Mouse (Mus musculus): ENCODE results near the gene Dhx40. TPM values are rescaled to one million over a fixed set of nuclear protein-coding genes. Genes with fewer than 3 reads are reported as not detected.
"Not testable (repeated sequence)": the region's sequence is repeated elsewhere in the genome, so short reads cannot be mapped to it uniquely, and the experiment has no call there.

Dhx40 gene
- total RNA-seq, 4 experiments from 2014 or later, result 16.0 to 20.9 (median 17.3) TPM

DNA sequence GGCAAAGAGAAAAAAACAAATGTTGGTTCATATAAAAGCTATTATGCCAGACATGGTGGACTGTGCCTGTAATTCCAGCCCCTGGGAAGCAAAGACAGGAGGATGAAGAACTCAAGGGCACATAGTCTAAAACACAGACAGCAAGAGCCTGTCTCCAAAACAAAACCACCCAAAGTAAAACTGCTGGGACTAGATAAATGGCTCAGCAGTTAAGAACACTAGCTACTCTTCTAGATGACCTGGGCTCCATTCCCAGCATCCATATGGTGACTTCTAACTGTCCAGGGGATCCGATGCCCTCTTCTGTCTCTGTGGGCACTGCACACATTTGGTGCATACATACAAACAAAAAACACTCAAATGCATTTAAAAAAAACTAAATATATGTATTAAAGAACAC is 56.5 kb downstream of the Dhx40 start:
- DNase-seq (ENCODE audit: low spot score), result no peak

DNA sequence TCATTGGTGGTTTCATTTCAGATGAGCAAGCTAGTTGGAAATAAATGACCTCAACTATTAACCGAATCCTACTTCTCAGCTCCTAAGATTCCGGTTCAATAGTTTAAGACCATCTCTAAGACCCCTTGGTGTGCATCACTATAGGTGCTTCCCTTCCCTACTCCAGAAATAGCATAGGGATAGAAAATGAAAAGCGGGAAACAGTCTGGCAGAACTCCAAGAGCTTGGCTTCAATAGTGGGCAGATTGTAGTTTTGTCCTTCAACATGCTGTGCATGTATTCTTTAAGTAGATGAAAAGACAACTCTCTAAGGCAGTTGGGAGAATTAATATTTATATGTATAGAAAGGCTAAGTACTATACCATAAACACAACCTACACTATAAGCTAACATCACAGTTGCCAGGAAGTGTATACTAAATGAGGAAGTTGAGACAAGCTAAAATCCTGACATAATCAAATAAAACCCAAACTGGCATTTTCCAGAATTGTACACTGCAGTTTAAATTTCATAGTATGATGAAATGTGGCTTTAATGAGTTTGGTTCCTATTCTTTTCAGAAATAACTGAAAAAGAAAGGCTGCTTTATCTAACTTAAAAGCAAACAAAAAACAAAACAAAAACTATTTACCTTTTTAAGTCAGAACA is 57.6 kb downstream of the Dhx40 start:
- no peak for DNase-seq (ENCODE audit: low spot score)

DNA sequence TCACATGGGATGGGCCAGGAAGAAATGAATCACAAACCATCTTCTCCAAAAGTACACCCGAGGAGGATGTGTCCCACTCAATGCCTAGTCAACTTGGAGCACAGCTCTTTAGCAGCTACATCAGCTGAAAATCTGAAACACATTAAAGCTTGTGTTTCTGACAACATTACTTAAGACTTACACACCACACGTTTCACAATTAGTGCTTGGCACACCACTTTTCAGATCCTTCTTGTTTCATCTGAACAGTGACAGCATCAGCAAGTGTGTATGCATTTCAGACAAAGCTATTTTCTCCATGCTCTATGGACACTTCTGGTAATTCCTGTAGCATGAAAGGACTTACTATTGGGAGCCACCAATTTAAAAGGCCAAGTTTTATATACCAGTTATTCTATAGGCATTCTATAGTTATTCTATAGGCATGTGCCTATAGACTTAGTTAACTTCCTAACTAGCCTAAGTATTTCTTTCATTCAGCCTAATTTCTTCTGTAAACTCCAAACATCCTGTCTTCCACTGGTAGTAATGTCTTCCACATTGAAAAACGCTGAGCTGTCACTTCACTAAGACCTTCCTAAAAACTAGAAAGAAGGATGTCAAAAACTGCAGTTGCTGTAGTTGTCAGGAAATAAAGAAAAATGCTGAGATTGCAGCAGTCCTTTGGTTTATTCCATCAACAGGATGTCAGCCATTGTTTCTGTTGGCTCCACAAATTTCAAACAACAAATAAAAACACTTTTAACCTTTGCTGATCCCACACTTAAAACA is 61.7 kb downstream of the Dhx40 start:
- no peak for DNase-seq (ENCODE audit: low spot score)

DNA sequence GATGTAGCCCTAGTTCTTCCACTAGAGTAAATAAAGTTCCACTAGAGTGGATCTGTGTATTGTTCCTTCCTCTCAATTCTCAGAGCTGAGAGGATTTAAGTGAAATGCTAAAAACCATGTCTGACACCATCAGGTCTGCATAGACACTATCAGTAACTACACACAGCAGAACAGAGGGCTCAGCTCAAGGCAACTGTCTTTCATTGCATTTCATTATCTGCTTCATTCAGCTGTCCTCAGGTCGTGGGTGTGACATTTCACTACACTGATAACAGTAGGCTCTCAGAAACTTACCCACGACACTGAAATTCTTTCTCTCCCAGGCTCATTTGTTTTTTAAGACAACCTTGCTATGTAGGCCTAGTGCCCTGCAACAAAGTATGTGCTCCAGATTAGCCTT is 64.9 kb downstream of the Dhx40 start:
- DNase-seq (ENCODE audit: low spot score), result no peak

DNA sequence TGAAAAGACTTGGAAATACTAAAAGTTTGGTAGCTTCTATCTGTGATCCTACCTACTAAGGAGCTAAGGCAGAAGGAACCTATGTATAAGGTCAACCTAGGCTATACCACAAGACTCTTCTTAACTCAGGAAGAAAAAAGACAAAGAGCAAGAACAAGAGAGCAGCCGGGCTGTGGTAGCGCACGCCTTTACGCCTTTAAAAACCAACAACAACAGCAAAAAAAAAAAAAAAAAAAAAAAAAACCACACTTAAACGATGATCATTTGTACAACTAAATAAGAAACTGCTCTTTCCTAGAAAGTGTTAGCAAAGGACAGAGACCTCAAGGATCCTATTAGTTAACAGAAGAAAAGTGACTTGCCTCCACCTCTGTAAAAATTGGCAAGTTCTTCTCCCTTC is 66.0 kb downstream of the Dhx40 start:
- DNase-seq (ENCODE audit: low spot score), result no peak

DNA sequence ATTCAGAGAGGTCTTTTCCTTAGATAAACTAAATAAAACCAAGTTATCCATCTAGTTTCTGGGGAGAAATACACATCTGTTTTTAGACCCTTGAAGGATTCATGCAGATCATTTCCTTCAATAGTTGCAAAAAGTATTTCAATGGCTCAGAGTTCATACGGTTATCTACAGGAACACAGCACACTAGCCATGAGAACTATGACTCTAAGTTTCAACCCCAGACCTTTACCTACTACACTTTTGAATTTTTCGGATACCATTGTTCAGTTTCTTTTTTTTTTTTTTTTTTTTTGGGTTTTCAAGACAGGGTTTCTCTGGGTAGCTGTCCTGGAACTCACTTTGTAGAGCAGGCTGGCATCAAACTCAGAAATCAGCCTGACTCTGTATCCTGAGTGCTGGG is 68.1 kb downstream of the Dhx40 start:
- no peak for DNase-seq (ENCODE audit: low spot score)

DNA sequence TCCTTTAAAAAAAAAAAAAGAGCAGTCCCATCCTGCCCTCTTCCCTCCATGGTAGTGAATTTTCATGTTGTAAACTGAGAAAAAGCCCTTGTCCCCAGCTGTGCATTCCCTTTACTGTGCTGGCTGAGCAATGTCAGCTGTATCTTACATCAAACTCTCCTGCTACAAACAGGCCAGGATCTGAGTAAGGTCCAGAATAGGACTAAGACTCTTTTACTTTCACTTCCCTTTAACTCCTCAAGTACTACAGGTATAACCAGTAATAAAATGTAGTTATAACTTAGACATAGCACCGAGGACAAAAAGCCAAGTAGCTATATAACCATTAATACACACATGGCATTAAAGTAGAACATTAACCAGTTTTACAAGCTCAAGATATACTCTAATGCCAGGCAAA is 68.6 kb downstream of the Dhx40 start:
- DNase-seq (ENCODE audit: low spot score), result no peak

DNA sequence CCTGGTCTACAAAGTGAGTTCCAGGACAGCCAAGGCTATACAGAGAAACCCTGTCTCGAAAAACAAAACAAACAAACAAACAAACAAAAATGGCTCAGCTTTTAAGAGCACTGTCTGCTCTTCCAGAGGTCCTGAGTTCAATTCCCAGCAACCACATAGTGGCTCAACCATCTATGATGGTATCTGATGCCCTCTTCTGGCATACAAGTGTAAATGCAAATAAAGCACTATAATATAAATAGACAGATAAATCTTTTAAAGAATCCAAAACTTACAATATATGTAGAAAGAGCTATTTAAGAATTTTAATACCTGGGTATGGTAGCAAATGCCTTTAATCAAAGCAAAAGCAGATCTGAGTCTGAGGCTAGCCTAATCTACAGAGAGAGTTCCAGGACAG is 69.2 kb downstream of the Dhx40 start:
- DNase-seq (ENCODE audit: low spot score), result not testable (repeated sequence)

DNA sequence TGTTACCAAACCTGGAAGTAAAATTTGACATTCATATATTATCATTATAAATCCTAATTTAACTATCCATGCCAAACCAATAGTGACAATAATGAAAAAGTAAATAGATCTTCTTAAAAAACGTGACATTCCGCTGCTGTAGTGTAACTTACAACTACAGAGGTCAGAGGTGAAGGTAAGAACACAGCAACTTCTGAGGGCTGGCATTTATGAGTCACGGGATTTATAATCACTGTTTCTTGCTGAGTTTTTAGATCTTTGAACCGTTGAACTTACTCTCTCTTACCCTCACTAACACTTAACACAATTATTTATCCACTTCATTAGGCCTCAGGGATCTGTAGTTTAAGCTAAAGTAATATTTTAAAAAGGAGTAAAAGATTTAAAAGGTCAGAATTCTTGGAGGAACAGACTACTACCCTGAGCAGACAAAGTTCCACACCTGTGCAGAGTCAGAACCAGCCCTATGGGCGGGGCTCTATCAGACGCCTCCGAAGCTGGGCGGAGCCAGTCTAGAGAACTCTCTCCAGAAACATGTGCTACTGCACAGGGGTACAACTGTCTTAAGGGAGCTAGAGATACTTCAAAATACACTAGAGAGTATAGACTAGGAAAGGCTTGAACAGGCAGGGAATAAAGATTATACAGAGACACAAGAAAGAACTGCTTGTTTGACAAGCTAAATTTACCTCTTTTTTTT is 70.1 kb downstream of the Dhx40 start:
- no peak for DNase-seq (ENCODE audit: low spot score)

DNA sequence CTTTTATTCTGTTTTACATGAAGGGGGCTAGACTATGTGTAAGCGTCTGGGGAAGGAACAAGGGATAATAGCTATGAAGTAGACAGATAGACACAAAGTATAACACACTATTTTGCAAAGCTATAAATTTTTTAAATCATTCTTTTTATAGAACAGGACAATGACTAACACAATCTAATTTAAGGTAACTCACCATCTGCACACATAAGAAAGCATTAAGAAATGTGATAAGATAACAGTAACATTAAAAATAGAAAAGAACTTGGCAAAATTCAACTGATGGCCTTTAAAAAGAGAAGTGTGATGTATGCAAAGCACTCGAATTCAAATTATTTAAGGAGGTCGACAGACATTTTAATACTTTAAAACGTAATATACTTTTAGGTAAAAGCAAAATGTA is 72.6 kb downstream of the Dhx40 start:
- DNase-seq (ENCODE audit: low spot score), result no peak

DNA sequence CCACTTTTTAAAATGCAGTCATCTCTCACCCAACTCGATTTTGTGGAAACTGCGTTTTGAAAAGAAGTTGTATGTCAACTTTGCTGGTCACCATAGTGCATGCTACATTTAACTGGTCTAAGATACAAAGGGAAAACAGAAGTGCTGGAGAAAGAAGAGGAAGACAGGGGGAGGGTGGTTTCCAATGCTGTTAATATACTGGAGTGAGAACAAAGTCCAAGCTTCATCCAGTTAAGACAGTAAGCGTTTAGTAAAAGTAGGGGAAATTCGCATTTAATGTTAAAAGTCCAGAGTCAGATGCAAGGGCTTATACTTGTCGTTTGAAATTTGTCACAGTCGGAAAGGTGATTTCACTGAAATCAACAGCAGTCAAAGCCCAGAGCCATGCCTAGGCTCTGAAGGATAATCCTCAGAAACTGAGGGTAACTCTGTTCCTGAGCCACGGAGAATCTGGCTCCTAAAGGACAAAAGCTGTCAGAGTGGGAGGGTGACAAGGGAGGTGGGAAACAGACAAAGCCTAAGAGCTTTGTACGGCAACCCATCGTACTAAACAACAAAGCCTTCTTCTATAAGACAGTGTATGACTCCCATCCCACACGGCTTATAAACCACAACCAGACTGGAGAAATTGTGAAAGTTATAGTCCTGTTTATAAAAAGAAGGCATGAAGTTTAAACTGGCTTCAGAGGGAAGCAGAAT is 73.2 kb downstream of the Dhx40 start:
- no peak for DNase-seq (ENCODE audit: low spot score)

DNA sequence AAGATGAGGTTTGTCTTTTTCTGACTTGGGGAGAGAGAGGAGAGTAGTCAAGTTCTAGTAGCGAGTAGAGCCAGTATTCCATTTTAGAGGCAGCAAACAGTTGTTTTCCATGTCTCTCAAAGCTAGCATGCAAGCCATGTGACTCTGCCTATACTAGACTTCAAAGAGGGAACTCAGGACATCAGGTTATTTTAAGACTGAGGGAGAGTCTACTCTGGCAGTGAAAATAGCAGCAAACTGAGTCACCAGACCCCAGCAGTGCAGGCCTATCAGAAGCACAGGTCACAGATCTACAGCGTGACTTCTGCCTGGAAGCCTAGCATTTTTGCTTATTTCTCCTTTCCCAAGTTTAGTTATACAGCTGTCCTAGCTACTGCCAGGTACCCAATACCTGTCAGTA is 76.1 kb downstream of the Dhx40 start:
- DNase-seq (ENCODE audit: low spot score), result peak; percentile 59

DNA sequence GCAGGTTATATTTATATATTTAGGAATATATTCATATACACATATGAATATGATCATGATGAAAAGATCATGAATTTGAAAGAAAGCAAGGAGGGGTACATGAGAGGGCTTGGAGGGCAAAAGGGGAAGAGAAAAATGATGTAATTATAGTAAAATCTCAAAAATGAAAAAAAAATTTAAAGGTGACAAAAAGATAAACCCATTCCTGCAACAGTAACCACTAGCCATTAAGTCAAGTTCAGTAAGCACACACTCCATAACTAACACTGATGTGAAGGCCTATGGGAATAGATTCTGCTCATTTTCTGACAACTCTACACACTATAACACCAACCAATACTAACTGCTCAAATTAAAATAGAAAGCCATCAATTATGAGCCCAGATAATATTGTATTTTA is 81.9 kb downstream of the Dhx40 start:
- DNase-seq (ENCODE audit: low spot score), result no peak

DNA sequence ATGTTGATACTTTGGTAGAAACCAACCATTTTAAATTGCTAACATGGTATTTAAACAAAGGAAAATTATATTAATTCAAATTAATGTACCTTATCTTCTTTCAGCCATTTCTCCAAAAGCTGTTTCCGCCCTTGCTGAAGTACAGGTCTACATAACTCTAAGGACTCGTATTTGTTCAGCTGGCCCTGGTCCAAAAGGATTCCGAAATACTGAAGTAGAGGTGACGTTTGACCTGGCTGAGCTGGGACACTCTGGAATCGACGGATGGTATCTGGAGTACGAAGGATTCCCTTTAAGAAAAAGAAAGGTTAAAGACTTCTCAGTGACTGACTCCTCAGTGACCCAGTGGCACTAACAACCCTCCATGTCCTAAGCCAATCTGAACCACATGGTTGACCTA is 82.6 kb downstream of the Dhx40 start:
- no peak for DNase-seq (ENCODE audit: low spot score)

DNA sequence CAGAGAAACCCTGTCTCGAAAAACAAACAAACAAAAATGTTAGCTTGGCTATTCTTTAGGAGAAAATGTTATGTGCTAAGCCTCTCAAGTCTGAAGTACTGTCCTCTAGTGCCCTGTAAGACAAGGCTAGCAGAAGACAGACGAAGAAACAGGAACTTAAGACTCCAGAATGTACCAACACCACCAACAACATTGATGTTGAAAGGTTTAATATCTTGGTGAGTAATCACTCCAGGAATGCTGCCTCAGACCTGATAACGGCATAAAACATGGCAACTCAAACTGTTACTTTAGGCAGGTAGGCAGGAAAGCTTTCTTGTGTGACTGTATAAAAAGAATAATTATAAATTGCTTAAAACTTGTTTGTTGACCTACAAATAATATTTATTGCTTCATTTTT is 83.5 kb downstream of the Dhx40 start:
- DNase-seq (ENCODE audit: low spot score), result no peak

DNA sequence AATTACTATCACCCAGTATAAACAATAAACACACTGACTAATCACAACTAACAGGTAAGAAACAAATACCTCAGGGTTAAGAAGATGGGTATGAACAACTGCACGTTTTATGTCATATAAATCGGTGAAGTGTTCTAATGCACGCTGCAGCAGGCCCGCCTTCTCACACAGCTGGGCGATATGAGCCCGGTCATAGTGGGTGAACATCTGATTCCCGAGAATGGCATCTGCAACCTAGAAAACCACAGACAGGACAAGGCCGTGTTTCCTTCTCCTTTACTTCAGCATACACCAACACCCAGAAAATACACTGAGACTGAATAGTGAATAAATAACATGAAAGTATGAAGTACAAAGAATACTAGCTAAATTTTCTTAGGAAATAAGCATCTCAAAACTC is 88.2 kb downstream of the Dhx40 start:
- no peak for DNase-seq (ENCODE audit: low spot score)

Other genes starting within 250 kb of the Dhx40 start
- gene Vmp1, start 123.9 kb downstream of the Dhx40 start, total RNA-seq (2022), result 10 to 100 TPM; 60.2 to 77.1 (median 64.7) TPM
- gene Ptrh2, start 123.8 kb downstream of the Dhx40 start, total RNA-seq (2022), result 1 to 10 TPM; 6.6 to 7.3 (median 7.1) TPM
- 100 to 1,000 TPM; 128 to 169 (median 144) TPM for gene Cltc, start 50.2 kb downstream of the Dhx40 start, total RNA-seq (2022)
- 10 to 100 TPM in 2 of 4 experiments, 1 to 10 TPM in 2; 8.2 to 15.7 (median 11.9) TPM for gene Ypel2, start 186.0 kb upstream of the Dhx40 start, total RNA-seq (2022)